Mouse (Mus musculus): ENCODE measurements around the gene Scpep1. TPM values are rescaled to one million over a fixed set of nuclear protein-coding genes. Genes with fewer than 3 reads are reported as not detected.
"Not testable (repeated sequence)": the region's sequence is repeated elsewhere in the genome, so short reads cannot be mapped to it uniquely, and the experiment has no call there.

Gene Scpep1
- total RNA-seq, 1 experiment from 2014 or later: 48.1 TPM

DNA sequence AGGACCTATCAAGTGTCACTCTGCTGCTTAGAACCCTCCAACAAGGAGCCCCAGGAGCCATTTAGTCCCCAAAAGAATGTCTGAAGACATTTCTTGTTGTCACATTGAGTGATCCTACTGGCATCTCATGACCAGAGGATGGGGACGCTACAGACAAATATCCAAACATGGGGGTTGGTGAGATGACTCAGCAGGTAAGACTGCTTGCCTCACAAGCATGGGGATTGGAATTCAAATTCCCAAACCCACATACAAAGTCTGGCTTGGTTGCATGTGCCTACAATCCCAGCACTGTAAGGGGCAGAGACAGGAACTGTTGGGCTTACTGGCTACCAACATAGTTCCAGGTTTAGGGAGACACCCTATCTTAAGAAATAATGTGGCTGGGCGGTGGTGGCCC is 17.4 kb downstream of the Scpep1 start:
- no peak for ATAC-seq (replicated peaks; ENCODE audit: insufficient number of reproducible peaks, low FRiP score, low TSS enrichment, poor library complexity, severe bottlenecking)

- no peak for ATAC-seq (replicated peaks; ENCODE audit: insufficient number of reproducible peaks, low FRiP score, low TSS enrichment, poor library complexity, severe bottlenecking)
These were observed 20.9 kb downstream of the Scpep1 start for GRCm38 (mm10) chr11:88934089-88935000.

DNA sequence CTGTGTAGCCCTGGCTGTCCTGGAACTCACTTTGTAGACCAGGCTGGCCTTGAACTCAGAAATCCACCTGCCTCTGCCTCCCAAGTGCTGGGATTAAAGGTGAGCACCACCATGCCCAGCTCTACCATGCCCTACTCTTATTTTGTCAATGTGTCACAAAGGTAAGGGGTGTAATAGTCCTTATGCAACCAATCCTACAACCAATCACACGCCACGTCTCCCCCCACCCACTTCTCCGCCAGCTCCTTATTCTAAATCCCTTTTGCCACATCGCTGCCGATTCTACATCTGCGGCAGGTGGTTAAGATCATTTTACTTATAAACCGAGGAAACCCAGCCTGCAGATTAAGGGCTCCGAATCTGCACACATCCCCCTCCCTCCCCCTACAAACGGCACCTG is 22.2 kb downstream of the Scpep1 start:
- no peak for ATAC-seq (replicated peaks; ENCODE audit: insufficient number of reproducible peaks, low FRiP score, low TSS enrichment, poor library complexity, severe bottlenecking)

DNA sequence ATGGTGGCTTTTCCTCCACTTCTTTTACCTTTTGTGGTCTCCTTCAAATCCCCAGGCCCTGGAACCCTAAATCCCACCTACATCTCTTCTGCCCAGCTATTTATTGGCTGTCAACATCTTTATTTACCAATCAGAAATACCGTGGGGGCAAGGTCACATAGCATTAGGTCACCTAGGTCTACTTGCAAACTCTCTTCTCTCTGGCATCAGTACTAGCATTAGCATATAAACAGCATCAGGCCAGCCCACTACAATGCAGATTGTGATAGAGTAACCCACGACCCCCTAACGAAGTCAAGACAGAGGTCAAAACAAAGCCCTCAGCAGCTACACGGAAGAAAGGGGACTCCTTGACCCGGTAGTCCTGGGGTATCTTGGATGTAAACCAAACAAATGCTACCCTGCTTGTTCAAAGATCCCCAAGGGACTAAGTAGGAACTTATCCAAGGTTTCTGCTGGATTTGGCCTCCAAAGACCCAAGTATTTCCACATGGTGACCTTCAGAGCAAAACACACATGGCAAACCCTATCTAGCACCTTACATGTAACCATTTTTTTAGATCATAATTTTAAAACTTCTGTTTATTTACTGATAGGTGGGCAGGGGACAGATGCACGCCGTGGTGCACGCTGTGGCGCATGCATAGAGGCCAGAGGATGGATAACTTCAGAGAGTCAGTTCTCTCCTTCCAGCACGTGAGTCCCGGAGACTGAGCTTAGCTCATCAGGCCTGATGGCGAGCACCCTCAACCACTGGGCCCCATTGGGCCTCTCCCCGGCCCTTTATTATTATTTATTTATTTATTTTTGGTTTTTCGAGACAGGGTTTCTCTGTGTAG is 23.4 kb downstream of the Scpep1 start:
- no peak for ATAC-seq (replicated peaks; ENCODE audit: insufficient number of reproducible peaks, low FRiP score, low TSS enrichment, poor library complexity, severe bottlenecking)

- ATAC-seq (replicated peaks; ENCODE audit: insufficient number of reproducible peaks, low FRiP score, low TSS enrichment, poor library complexity, severe bottlenecking): no peak
These were observed 28.7 kb downstream of the Scpep1 start for GRCm38 (mm10) chr11:88926566-88926965.

GRCm38 (mm10) chr11:88909388-88910036 is 45.8 kb downstream of the Scpep1 start:
- ATAC-seq (replicated peaks; ENCODE audit: insufficient number of reproducible peaks, low FRiP score, low TSS enrichment, poor library complexity, severe bottlenecking): no peak

DNA sequence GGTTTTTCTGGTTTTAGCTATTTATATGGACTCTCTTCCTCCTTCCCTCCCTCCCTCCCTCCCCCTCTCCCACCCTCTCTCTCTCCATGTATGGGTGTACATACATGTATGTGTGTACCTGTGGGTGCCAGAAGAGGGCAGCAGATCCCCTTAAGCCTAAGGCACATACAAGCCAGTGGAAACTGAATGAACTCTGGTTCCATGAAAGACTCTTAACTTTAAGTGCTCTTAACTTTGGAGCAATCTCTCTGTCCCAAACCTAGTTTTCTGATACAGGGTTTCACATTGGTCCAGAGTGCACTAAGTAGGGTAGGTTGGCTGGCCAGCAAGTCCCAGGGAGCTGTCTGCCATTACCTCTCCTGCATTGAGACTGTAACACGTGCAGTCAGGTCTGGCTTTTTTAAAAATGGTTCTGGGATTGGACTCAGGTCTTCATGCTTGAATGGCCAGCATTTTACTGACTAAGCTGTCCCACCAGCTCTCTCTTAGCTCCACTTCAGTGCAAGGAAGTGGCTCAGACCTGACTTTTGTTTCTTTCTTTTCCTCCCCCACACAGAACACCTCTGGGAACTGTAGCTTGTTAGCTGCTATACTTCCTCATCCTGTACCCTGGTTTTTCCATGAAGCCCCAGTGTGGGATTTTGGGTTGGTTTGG is 46.6 kb downstream of the Scpep1 start:
- ATAC-seq (replicated peaks; ENCODE audit: insufficient number of reproducible peaks, low FRiP score, low TSS enrichment, poor library complexity, severe bottlenecking): peak; percentile 73; the same call in 1 of the 2 replicates

- ATAC-seq (replicated peaks; ENCODE audit: insufficient number of reproducible peaks, low FRiP score, low TSS enrichment, poor library complexity, severe bottlenecking): no peak
These were observed 47.4 kb downstream of the Scpep1 start for GRCm38 (mm10) chr11:88907886-88908285.

DNA sequence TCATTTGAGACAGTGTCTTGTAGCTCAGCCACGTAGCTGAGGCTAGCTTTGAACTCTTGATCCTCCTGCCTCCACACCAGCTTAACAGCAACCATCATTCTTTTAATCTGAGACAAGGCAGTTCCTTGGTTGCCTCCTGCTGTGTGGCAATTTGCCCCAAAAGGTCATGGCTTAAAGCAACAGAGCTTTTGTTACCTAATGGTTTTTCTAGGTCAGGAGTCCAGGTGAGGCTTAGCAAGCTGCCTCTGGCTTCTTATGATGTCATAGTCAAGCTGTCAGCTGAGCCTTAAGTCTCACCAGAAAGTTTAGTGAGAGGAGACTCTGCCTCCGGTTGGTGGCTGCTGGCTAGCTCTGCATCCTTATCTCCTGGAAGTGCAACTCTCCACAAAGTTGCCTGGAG is 49.6 kb downstream of the Scpep1 start:
- no peak for ATAC-seq (replicated peaks; ENCODE audit: insufficient number of reproducible peaks, low FRiP score, low TSS enrichment, poor library complexity, severe bottlenecking)

DNA sequence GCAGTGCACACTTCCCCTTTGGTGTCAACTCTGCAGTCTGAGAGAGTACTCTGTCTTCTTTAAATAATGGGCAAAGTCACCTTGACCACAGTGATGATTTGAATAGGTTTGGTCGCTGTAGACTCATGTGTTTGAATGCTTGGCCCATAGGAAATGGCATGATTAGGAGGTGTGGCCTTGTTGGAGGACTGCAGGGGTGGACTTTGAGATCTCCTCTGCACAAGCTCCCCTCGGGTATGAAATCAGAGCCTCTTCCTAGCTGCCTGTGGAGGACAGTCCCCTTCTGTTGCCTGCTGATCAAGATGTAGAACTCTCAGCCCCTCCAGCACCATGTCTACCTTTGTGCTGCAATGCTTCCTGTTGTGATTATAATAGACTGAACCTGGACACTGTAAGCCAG is 51.2 kb downstream of the Scpep1 start:
- ATAC-seq (replicated peaks; ENCODE audit: insufficient number of reproducible peaks, low FRiP score, low TSS enrichment, poor library complexity, severe bottlenecking): no peak

DNA sequence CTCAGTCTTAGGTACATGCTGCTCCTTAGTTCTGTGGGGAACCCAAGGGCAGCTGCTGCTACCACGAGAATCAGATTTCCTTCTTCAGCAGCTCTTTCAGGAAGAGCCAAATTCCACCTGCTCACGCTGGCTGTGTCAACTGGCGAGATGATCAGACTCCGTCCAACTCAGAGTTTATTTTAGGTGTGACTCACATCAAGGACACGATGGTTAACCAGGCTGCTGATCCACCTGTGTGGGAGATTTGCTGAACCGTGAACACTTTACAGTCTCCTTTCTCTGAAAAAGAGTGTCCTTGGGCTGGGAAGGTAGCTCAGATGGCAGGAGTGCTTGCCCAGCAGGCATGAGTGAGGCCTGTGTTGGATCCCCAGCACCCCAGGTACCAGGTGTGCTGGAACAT is 52.5 kb downstream of the Scpep1 start:
- ATAC-seq (replicated peaks; ENCODE audit: insufficient number of reproducible peaks, low FRiP score, low TSS enrichment, poor library complexity, severe bottlenecking): no peak

DNA sequence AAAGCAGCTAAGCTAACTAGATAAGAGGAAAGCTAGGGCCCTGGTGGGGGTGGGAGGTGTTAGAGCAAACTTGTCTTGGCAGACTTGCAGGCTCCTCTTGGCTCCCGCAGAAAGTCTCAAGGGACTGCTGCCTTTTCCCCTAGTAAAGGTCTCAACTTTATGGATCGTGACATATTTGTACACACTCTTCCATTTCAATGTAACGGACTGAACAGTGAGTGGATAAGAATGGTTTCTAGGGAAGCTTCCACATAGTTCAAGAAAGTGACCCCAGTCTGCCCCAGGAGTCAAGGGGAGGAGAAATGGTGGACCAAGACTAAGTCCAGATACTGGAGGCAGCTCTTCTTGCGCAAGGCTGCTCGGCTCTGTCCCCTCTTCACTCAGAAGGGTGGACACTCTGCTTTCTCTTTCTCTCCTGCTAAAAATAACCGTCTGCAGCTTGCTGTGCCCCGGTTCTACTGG is 53.9 kb downstream of the Scpep1 start:
- no peak for ATAC-seq (replicated peaks; ENCODE audit: insufficient number of reproducible peaks, low FRiP score, low TSS enrichment, poor library complexity, severe bottlenecking)

- ATAC-seq (replicated peaks; ENCODE audit: insufficient number of reproducible peaks, low FRiP score, low TSS enrichment, poor library complexity, severe bottlenecking): no peak
These were observed 55.7 kb downstream of the Scpep1 start for GRCm38 (mm10) chr11:88899561-88899960.

DNA sequence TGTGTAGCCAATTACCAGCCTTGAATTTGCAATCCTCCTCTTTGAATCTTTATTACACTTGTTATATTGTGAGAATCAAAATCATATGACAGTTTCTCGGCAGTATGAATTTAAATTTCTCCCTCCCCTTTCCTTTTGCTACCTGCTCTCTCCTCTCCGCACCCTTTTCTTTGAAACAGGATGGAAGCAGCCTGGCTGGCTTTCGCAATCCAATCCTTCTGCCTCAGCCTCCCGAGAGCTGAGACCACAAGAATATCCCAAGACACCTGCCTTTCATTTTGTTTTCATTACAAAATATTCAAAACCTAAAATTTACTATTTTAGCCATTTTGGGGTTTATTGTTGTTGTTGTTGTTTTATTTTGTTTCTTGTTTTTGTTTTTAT is 56.9 kb downstream of the Scpep1 start:
- ATAC-seq (replicated peaks; ENCODE audit: insufficient number of reproducible peaks, low FRiP score, low TSS enrichment, poor library complexity, severe bottlenecking): no peak

GRCm38 (mm10) chr11:88897624-88898379 is 57.5 kb downstream of the Scpep1 start:
- ATAC-seq (replicated peaks; ENCODE audit: insufficient number of reproducible peaks, low FRiP score, low TSS enrichment, poor library complexity, severe bottlenecking): no peak

DNA sequence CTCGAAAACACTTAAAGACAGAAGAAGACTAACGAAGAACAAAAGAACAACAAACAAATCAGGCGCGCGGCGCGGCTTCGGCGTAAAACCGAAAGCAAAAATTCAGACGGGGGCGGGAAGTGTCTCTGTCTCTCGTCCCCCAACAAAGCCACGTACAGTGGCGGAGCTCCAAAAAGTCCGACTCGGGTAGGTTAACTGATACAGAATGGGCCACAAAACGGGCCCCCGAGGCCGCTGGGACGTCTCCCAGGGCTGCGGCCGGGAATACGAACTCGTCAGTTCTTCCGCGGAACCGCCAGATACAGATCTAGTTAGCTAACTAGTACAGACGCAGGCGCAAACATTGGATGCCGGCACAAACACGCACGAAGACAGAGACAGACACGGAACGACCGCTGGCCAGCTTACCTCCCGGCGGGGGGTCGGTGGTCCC is 59.4 kb downstream of the Scpep1 start:
- ATAC-seq (replicated peaks; ENCODE audit: insufficient number of reproducible peaks, low FRiP score, low TSS enrichment, poor library complexity, severe bottlenecking): not testable (repeated sequence)

GRCm38 (mm10) chr11:88895235-88895634 is 60.0 kb downstream of the Scpep1 start:
- ATAC-seq (replicated peaks; ENCODE audit: insufficient number of reproducible peaks, low FRiP score, low TSS enrichment, poor library complexity, severe bottlenecking): not testable (repeated sequence)

GRCm38 (mm10) chr11:88894279-88894678 is 61.0 kb downstream of the Scpep1 start:
- ATAC-seq (replicated peaks; ENCODE audit: insufficient number of reproducible peaks, low FRiP score, low TSS enrichment, poor library complexity, severe bottlenecking): not testable (repeated sequence)
